Mouse (Mus musculus): ENCODE data around the gene Chst12. TPM values are rescaled to one million over a fixed set of nuclear protein-coding genes. Genes with fewer than 3 reads are reported as not detected.

Gene Chst12
- total RNA-seq, 1 experiment from 2014 or later = 15.3 TPM

- peak; percentile 55 for ATAC-seq (replicated peaks; ENCODE audit: low read depth, poor library complexity, severe bottlenecking)
These were observed 63.1 kb downstream of the Chst12 start for GRCm38 (mm10) chr5:140568321-140568970.

GRCm38 (mm10) chr5:140569032-140569595, 63.8 kb downstream of the Chst12 start:
- ATAC-seq (replicated peaks; ENCODE audit: low read depth, poor library complexity, severe bottlenecking) = no peak

GRCm38 (mm10) chr5:140570223-140570870, 65.0 kb downstream of the Chst12 start:
- ATAC-seq (replicated peaks; ENCODE audit: low read depth, poor library complexity, severe bottlenecking) = no peak

- ATAC-seq (replicated peaks; ENCODE audit: low read depth, poor library complexity, severe bottlenecking) = no peak
These were observed 65.9 kb downstream of the Chst12 start for GRCm38 (mm10) chr5:140571201-140571600.

GRCm38 (mm10) chr5:140571673-140572072, 66.3 kb downstream of the Chst12 start:
- no peak for ATAC-seq (replicated peaks; ENCODE audit: low read depth, poor library complexity, severe bottlenecking)

- no peak for ATAC-seq (replicated peaks; ENCODE audit: low read depth, poor library complexity, severe bottlenecking)
These were observed 67.3 kb downstream of the Chst12 start for GRCm38 (mm10) chr5:140572611-140573010.

Other genes starting within 250 kb of the Chst12 start
- 54.5 and 60.1 TPM in 2 replicates for gene Mad1l1, start 184.0 kb upstream of the Chst12 start, total RNA-seq (2017)
- 32.2 and 40.0 TPM in 2 replicates for gene Nudt1, start 183.9 kb upstream of the Chst12 start, total RNA-seq (2017)
- 8.4 and 12.0 TPM in 2 replicates for gene Mrm2, start 173.7 kb upstream of the Chst12 start, total RNA-seq (2017)
- gene Snx8, start 116.3 kb upstream of the Chst12 start, total RNA-seq (2017) = 3.9 and 5.5 TPM in 2 replicates
- gene Eif3b, start 86.2 kb upstream of the Chst12 start, total RNA-seq (2017) = 212 and 281 TPM in 2 replicates
- not detected in 2 replicates for gene Gm4869, start 59.9 kb upstream of the Chst12 start, total RNA-seq (2017)
- gene Grifin, start 59.5 kb downstream of the Chst12 start, total RNA-seq (2017) = not detected in 2 replicates
- gene Lfng, start 101.8 kb downstream of the Chst12 start, total RNA-seq (2017) = 23.8 and 41.0 TPM in 2 replicates
- 14.4 and 20.2 TPM in 2 replicates for gene Ttyh3, start 143.5 kb downstream of the Chst12 start, total RNA-seq (2017)
- gene Iqce, start 196.8 kb downstream of the Chst12 start, total RNA-seq (2017) = 7.9 and 9.8 TPM in 2 replicates
- 13.1 and 13.6 TPM in 2 replicates for gene Brat1, start 199.5 kb downstream of the Chst12 start, total RNA-seq (2017)
- 0.10 and 2.4 TPM in 2 replicates for gene Amz1, start 218.6 kb downstream of the Chst12 start, total RNA-seq (2017)